Mouse (Mus musculus): Measurements from ENCODE around the gene Wdfy3. TPM values are rescaled to one million over a fixed set of nuclear protein-coding genes. Genes with fewer than 3 reads are reported as not detected.

The Wdfy3 gene
- polyA plus RNA-seq, 1 experiment from 2014 or later: 21.7 TPM

DNA sequence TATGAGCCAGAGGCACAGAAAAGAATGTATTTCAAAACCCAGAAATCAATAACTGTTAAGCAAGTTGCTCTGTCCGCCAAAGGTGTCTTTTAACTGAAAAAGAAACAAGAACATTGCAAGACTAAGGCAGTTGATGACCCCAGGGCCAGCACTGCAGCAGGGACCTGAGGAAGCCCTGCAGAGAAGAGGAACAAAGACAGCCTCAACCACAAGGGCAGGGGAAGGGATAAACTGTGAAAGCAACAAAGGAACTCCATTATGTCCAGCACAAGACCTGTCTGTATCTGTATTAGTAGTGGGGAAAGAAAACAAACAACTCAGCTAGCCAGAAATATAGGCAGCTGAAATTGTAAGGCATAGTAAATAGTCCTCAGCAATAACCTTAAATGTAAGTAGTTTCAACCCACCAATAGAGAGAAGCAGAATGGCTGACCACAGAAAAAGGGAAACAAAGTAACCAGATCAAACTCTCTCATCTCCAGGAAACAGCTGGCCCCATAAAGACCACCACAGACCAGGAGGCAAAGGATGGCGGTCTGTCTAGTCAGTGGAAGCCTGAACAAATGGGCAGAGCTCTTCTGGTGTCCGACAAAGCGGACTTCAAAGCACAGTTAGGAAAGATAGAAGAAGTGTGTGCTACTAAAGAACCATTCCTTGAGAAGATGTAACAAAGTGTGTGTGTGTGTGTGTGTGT is 283.7 kb downstream of the Wdfy3 start:
- Histone ChIP-seq H3K9ac (no peak overlapping the region), H3K4me1 (ENCODE audit: insufficient read depth) (no peaks in the 10 kb centered on the region; the same call in 1 of the 2 replicates), H3K4me2 (no peak overlapping the region), H3K4me3 (ENCODE audit: low read depth, low read length) (no peak overlapping the region), H3K9me3 (ENCODE audit: low read depth, low read length) (no peaks in the 10 kb centered on the region), H3K36me3 (ENCODE audit: insufficient read depth) (no peaks in the 10 kb centered on the region), H3K27ac (ENCODE audit: low read depth) (no peak overlapping the region), H3K27me3 (ENCODE audit: insufficient read depth, low read length) (no peaks in the 10 kb centered on the region)
- WGBS: 66% methylated on average over 4 of the region's 4 CpGs
- no peak for ATAC-seq (ENCODE audit: insufficient read depth)
- TF ChIP-seq CTCF (IDR thresholded peaks at IDR 0.05; ENCODE audit: low read depth): no peak
- DNase-seq: no peak

DNA sequence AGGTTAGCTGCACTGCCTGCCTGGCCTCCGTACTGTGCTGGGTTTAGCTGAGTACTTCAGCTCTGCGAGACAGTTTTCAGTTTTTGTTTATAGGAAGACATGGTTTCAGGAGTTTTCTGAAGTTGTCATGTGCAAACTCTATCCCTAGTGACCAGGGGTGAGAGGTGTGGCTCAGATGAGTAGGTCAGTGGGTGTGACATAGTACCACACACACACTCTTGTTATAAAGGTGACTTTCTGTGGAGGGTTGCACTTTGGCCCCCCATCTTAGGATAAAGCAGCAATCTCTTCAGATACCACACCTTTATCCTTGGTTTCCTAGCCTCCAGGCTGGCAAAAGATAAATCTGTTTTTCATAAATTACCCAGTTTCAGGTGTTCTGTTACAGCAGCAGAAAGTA is 284.9 kb downstream of the Wdfy3 start:
- 62% methylated on average over 2 of the region's 2 CpGs for WGBS
- no peak for TF ChIP-seq CTCF (IDR thresholded peaks at IDR 0.05; ENCODE audit: low read depth)
- DNase-seq: no peak

DNA sequence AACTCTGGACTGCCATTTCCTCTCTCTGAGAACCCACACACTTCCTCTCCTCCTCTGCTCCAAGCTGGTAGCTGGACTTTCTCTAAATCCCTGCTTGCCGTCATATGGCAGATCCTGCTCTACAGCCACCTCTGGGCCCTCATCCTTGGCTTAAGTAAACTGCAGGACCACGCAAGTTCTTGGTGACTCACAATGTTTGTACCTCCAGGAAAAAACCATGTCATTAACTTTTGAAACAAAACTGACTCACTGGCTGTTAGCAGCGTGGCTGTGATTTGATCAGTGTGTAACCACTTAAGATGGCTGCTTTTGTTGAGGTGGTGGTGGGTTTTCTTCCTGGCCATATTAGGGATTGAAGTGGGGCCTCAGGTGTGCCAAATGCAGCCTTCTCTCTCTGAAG is 285.4 kb downstream of the Wdfy3 start:
- ATAC-seq (ENCODE audit: insufficient read depth): no peak
- Histone ChIP-seq H3K9me3 (ENCODE audit: low read depth, low read length) (no peaks in the 10 kb centered on the region), H3K4me1 (ENCODE audit: insufficient read depth) (no peaks in the 10 kb centered on the region; the same call in 1 of the 2 replicates), H3K36me3 (ENCODE audit: insufficient read depth) (no peaks in the 10 kb centered on the region), H3K4me2 (no peak overlapping the region), H3K4me3 (ENCODE audit: low read depth, low read length) (no peak overlapping the region), H3K27me3 (ENCODE audit: insufficient read depth, low read length) (no peaks in the 10 kb centered on the region), H3K27ac (ENCODE audit: low read depth) (no peak overlapping the region), H3K9ac (no peak overlapping the region)
- TF ChIP-seq CTCF (IDR thresholded peaks at IDR 0.05; ENCODE audit: low read depth): no peak
- DNase-seq: no peak
- WGBS: 58% methylated on average over 3 of the region's 3 CpGs

More for the DNA sequence above, 284.9 kb downstream of the Wdfy3 start:
- no peak overlapping the region for H3K9ac ChIP-seq
- no peak overlapping the region for H3K27ac ChIP-seq (ENCODE audit: low read depth)
- H3K27me3 ChIP-seq (ENCODE audit: insufficient read depth, low read length): no peaks in the 10 kb centered on the region
- no peaks in the 10 kb centered on the region for H3K9me3 ChIP-seq (ENCODE audit: low read depth, low read length)
- H3K4me3 ChIP-seq (ENCODE audit: low read depth, low read length): no peak overlapping the region
- no peak overlapping the region for H3K4me2 ChIP-seq
- no peaks in the 10 kb centered on the region for H3K36me3 ChIP-seq (ENCODE audit: insufficient read depth)
- no peaks in the 10 kb centered on the region; the same call in 1 of the 2 replicates for H3K4me1 ChIP-seq (ENCODE audit: insufficient read depth)
- ATAC-seq (ENCODE audit: insufficient read depth): no peak

All from lung, embryonic 14.5 days (tissue).